Mouse (Mus musculus) frontal cortex, postnatal 25 days (tissue): ENCODE data around the gene Iqgap1.

Experiments used
- DNase-seq, 2 experiments: peaks; one replicate each; pipeline ENCODE4 v3.0.0; 2022; ENCODE audit warnings: low spot score in 2 of 2

The Iqgap1 gene

DNA sequence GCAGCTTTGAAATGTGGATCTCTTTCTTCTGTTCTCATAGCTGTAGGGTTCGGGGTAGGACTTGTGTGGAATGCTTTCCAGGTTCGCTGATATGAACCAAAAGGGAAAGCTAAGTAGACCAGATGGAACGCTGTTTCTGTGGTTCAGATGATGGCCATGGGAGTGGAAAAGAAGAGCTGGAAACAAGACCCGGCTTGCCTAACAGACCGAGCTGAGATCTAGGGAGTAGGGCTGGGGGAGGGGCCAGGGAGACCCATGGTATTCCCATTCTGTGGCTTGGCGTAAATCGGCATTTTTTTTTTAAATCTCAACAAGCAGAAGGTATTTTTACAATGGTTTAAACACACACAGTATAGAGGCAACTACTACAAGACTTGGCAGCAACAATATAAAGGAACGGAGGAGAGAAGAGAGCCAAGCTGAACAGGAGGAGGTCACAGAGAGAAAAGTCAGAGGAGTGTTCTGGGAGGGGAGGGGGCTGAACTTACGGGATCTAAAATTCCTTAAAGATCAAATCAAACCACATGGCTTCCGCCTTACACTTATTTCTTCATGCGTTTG lies at the start of gene Iqgap1:
Gene Iqgap1 (minus strand): TSS at position 132 of the 561 bp plus-strand sequence.
- DNase-seq = no peak

DNA sequence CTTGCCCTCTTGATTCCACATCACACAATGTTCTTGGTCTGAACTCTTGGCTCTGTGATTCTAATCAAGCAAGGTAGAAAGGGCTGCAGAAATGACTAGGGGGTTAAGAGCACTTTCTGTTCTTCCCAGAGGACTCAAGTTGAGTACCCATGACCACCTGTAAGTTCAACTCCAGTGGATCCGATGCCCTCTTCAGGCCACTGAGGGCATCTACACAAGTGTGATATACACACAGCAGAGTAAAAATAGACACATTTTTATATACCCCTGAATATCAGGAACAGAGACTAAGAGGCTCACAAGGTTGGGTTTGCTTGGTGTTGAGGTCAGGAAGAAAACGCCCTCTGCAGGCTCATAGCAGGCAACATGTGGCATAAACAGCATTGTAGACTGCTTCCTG lies 47.9 kb upstream of the Iqgap1 start:
- DNase-seq = no peak

DNA sequence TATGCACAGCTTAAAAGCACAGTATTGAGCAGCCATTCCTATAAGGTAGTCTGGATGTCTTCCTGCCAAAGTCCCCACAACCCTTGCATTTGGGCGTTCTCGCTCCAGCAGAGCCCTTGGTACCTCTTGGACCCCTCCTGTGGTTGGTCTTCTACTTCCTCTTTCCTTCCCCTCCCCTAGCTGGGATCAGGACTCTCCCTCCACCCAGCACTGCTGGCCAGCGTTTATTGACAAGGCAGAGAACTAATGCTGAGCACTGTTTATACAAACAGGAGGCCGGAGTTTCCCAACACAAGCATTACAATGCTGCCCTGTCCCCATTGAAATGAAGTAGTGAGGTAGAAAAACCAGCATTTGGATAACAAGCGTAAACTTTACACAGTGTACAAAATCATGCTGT lies 47.3 kb upstream of the Iqgap1 start:
- no peak for DNase-seq

DNA sequence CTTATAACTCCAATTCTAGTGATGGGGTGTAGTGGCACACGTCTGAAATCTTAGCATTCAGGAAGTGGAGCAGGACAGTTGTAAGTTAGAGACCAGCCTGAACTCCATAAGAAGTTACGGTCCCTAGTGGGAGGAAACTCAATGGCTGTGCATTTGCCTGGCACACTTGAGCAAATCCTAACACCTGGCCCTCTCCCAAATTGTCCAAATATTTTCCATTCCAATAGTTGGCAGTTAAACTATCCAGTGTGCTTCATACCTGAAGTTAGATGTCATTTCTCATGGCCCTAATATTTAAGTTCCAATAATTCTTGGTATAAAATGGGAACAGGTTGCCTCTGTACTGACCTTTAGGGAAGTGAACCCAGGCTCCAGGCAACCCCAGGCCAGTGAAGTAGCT lies 42.9 kb upstream of the Iqgap1 start:
- no peak for DNase-seq

DNA sequence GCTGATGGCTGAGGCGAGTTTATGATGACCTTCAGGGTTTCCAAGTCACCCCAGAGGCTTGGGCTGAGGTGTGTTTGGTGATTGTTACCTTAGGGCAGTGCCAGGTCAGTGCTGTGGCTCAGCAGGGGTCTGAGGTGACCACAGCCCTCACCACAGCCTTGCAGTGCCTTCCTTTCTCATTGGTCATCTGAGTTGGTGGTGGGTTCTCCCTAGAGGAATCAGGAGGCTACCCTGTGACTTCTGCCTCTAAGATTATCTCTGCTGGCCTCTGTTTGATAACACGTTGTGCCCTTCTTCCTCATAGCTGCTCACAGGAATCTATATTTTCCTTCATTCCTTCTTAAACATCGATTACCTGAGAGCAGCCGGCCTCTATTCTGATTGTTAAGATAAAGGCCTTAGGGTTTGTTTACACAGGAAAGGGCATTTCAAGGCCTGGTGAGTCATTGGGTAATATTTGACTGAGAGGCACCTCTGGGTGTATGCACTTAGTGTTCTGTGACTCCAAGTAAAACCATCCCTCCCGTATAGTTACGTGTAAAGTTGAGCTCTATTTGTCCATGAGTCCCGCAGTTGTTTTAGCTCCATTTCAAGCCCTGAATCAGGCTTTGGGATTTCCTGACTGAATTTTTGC lies 40.9 kb upstream of the Iqgap1 start:
- no peak for DNase-seq

DNA sequence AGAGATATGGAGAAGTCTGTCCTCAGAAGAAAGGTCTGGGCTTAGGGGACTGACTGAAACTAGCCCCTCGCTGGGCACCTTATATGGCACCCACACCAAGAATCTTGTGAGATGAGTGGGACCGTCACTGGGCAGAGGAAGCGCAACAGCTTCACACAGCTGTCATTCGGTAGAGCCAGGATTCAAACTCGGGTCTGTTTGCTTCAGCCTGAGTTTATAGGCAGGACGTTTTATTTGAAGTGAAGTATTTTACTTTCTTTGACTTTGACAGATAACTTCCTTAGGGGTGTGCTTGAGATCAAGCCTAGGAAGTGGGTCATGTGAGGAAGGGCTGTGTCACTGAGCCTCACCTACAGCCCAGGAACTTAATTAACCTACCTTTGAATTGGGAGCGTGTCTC lies 39.7 kb upstream of the Iqgap1 start:
- no peak for DNase-seq

DNA sequence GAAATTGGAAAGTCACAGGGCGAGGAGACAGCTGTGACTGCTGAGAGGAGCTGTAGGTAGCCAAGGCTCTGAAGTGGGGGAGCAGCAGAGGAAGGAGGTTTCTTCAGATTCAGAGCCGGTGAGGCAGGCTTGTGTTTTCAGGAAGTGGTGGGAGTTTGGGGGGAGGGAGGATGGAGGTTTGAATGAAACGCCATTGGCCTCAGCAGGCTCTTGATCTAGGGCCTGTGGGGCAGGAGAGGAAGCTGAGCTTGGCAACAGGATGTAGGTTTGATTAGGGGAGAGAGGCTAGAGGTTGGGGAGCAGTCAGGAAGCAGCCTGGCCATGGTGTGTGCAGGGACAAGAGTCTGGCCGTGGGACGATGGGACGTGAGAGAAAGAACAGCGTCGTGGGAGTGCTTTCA lies 39.1 kb upstream of the Iqgap1 start:
- no peak for DNase-seq

DNA sequence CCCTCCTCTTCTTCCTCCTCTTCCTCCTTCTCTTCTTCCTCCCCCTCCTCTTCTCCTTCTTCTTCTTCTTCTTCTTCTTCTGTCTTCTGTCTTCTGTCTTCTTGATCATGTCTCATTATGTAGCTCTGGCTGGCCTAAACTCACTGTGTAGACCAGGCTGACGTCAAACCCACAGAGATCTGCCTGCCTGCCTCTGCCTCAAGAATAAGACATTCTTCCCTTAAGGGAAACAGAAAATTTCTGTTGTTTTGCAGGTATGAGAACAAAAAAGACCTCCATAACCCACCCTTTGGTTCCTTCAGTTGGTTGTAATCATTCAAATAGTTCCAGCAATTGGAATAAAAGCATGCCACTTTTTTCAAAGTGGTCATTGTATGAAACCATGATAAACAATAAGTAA lies 38.4 kb upstream of the Iqgap1 start:
- DNase-seq = no peak

DNA sequence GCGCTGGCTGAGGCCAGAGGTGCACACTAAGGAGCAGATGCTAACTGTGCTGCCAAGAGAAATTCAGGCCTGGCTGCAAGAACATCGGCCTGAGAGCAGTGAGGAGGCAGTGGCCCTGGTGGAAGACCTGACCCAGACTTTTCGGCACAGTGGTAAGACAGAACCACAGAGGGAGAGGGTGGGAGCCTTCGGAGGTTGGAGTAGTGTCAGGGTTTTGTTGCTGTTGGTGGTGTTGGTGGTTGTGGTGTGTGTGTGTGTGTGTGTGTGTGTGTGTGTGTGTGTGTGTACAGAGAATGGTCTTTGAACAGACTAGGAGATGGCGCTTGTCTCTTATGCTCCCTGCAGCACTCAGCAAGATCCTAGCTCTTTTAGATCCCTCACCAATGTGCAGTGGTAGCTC lies 37.7 kb upstream of the Iqgap1 start:
- DNase-seq = no peak

DNA sequence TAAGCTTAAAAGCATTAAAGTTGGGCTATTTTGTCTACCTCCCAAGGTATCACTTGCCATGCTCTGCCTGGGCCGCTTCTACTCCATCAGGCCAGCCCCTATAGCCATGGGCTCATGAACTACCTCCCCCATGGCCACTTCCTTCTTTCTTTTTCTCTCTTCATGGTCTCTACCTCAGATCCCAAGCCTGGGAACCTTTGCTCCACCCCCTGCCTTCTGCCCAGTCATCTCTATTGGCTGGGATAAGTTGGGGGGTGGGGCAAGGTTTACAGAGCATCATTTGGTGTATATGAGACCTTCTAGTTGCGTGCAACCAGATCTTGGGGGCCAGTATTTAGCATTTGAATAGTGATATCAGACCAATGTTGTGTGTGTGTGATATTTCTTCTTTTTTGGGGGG lies 36.7 kb upstream of the Iqgap1 start:
- no peak for DNase-seq

DNA sequence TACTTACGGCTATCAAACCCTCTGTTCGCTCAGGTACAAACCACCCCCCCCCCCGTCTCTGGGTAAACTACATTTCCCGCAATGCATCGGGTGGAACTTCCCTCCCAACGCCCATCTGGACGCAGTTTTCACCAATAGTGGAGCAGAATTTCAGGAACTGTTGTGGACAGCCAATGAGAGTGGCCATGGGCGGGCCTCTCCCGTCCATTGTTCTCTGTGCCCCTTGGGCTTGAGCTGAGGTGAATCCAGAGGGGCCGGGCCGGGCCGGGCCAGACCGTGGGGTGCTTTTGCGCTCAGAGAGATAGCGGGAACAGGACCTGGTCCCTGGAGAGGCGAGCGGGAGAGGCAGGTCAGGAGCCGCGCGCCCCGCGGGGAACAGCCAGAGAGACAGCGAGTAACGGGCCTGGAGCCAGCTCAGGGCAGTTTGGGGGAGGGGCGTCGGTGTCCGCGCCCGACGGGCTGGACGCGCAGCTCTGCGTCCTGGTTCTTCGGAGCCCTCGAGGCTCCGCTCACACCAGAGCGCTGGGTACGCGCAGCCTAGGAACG lies 35.0 kb upstream of the Iqgap1 start, which contains the start of gene Zscan2:
Gene Zscan2 (plus strand): TSS at position 192 of the 546 bp plus-strand sequence.
- peak; percentile 78 to 83 for DNase-seq

DNA sequence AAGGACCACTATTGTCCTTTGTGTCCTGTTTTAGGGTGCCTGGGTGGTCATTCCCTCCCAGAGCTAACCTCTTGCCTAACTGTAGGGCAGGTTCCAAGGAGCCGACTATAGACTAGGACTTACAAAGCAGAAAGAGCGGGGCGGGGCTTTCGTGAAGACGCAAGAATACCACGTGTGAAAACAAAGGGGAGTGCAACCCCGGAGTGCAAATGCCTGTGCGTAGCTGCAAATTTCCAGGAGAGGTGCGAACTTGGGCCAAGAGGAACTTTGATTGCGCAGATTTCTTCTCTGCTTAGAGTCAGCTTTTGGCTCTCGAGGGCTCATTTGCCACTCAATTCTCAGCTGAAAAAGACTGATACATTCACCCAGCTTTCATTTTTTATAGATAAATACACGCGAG lies 34.5 kb upstream of the Iqgap1 start:
- peak in 1 of 2 experiments; percentile 49 for DNase-seq

DNA sequence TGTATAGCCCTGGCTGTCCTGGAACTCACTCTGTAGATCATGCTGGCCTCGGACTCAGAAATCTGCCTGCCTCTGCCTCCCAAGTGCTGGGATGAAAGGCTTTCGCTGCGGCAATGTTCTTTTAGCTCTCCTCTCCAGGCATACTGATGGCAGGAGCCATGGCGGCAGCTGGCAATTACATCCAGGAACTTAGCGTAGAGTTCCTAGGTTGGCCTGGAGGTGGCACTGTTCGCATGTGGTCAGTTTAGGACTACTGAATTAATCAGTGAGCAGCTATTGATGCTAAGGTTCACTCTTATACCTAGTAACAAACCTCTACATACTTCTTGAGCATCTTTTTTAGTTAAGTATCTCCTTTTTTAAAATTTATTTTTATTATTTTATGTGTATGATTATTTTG lies 31.4 kb upstream of the Iqgap1 start:
- peak; percentile 50 to 70 for DNase-seq

DNA sequence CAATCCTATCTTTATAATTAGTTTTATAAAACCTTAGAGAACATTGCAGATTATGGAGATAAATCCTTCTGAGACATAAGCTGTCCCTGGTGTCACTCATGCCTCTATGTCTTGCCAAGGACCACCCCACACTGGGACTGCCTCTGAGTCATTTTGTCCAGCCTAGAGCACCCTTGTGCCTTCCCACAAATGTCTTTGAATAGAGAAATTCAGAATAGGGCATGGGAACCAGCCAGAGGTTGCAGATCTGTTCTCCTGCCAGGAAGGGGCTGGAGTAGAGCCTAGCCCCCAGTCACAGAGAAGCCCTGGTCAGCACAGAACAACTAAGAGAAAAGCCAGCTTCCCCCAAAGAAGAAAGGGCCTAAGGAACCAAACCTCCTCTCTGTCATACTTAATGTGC lies 29.5 kb upstream of the Iqgap1 start:
- no peak for DNase-seq

DNA sequence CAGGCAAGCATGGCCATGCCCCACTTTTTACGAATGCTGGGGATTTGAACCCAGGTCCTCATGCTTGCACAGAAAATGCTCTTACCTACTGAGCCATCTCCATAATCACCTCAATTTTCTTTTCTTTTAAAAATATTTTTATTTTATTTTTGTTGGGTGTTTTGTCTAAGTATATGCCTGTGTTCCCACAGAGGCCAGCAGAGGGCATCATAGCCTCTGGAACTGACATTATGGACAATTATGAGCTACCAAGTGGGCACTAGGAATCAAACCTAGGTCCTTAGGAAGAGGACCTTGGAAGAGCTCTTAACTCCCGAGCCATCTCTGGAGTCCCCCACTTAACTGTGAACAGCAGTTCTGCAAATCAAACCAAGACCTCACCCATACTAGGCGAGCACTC lies 27.4 kb upstream of the Iqgap1 start:
- no peak for DNase-seq

DNA sequence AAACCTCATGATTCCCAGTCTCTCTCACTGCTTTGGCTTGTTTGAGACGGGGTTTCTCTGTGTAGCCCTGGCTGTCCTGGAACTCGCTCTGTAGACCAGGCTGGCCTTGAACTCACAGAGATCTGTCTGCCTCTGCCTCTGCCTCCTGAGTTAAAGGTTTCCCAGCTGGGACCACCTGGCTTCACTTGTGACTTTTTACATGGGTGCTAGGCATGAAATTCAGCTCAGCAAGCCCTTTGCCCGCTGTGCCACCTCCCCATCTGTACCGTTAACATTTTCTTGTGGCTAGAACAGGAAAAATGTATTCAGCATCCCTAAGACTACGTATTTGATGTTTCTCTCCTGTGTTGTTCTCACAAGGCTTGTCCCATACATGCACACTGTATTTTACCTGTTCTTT lies 24.7 kb upstream of the Iqgap1 start:
- DNase-seq = no peak

DNA sequence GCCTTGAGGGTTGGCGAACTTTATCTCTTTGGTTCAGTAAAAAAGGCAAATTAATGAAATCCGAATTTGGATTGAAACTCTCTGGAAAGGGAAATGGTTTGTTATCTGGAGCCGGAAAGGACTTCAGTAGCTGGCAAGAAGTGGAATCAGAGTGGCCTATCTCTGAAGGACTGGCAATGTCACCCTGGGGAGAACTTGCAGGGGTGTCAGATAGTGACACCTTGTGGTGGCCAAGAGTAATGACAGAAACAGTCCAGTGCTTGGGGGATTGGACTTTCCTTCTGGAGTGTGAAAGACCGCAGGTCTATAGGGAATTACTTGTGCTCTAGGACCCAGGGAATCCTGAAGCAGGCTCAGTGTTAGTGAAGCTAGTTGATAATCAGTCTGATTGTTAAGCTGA lies 23.9 kb upstream of the Iqgap1 start:
- no peak for DNase-seq

DNA sequence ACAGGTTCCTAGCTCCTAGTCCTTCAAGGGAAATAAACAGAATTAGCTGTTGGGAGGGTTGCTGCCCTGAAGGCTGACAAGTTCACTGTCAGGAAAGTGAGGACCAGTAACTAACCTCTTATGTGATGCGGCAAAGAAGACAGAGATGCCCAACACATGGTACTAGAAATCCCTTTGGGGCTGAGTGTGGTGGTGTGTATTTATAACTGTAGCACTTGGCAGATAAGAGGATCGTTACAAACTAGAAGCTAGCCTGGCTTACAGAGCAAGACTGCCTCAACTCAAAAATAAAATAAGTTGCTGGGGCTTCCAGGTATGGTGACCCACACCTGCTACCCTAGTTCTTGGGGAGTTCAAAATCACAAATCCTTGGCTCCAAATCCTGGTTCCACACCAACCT lies 23.5 kb upstream of the Iqgap1 start:
- no peak for DNase-seq

DNA sequence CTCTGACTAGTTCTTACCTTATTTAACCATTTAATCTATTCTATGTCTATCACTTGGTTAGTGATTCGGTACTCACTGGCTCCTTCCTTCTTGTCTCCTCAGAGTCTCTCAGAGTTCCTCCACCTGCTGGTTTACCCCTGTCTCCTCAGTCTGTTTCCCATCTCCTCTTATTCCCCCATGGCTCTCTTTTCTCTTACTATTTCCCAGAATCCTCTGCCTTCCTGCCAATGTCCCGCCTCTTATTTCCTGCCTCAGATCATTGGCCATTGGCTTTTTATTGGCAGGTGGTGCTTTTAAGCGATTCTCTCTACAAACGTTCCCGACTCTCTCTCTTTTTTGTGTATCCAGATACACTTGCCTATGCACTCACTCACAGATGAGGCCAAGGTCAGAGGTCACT lies 20.9 kb upstream of the Iqgap1 start:
- DNase-seq = no peak

DNA sequence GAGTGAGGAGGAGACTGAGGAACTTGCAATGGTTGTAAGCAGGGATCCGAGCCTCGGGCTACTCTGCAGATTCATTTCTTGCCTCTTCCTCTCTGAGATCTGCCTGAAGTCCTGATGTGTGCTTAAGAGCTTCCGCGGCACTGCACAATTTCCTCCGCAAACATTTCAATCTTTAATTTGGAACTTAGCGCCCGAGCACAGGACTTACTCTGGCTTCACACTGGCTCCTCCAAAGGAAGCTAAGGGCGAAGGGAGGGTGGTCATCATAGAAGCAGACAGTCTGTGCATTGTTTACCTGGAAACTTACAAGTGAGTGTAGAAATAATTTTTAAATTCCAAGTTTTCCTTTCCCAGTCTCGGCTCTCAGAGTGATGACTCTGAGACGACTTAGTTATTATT lies 20.5 kb upstream of the Iqgap1 start:
- DNase-seq = no peak

DNA sequence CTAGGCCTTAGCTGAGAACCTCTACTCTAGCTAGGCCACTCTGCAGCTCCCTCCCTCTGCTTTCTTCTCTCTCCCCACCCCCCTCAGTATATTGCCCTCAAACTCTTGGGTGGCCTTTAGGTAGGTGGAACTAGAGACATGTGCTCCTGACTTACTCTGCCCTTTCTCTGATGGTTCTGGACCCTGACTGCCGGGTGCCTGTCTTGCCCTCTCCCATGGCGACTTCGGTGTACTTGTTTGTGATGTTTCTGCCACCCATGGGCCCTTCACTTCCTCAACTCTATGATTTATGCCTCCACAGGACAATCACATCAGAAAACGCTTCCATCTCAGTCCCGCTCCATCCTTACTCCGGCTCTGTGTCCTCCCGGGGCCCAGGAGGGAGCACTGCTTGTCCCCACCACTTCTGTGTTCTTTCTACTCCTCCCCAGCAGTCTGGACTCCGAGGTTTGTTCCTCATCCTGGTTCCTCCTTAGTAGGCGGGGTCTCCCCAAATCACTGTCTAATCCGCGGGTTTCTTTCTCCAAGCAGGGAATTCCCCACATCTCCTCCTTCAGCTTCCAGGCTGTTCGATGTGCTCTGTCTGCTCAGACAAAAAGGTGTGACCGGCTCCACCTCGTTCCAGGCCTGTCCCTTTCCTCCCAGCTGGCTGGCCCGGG lies 20.0 kb upstream of the Iqgap1 start:
- DNase-seq = no peak

DNA sequence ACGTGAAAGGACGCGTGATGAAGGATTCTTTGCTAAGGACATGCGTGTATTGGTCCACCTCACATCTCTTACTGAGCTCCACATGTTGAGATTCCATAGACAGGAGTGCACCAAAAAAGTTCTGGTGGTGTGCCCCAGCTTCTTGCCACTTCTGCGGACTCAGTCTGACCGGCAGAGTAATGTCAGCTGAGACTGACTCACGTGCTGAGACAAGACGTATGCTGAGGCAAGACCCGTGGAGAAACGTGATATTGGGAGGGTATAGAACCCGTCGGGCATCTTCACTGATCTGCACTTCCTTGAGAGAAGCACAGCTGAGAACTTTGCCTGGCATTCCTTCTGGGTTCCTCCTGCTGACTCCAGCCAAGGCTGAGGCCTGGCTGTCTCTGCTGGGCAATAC lies 18.9 kb upstream of the Iqgap1 start:
- DNase-seq = no peak

DNA sequence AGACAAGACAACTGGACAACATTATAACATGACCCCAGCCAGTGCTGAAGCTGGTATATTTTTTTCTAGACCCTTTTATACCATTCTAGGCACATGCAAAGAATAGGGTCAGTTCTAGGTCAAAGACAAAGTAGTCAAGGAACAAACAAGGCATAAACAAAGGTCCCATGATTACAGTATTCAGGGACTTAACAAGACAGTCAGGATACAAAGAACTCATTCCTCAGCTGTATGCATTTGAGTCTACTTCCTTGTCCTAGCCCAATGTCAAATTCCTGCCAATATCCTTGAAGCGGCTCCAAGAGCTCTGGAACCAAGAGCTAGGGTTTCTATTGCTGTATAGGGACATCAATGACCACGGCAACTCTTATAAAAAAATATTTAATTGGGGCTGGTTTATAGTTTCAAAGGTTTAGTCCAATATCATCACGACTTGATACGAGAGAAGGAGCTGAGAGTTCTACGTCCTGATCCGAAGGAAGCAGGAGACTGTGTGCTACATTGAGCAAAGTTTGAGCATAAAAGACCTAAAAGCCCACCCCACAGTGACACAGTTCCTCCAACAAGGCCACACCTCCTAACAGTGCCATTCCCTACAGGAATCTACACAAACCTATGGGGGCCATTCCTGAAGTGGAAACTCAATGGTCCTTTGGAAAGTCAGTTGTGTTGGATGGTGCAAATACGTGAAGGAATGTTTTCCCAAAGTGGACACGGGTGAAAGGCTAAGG lies 18.3 kb upstream of the Iqgap1 start:
- no peak for DNase-seq
